Mouse (Mus musculus): Measurements from ENCODE around the gene Slc35a1. TPM values are rescaled to one million over a fixed set of nuclear protein-coding genes. Genes with fewer than 3 reads are reported as not detected.

The Slc35a1 gene
- polyA plus RNA-seq, 1 experiment from 2014 or later, result 22.9 TPM

- ATAC-seq (no peak), DNase-seq (ENCODE audit: low spot score) (no peak)
- peaks cover 5% of the 10 kb centered on the region; the same call in 1 of the 2 replicates for H3K9me3 ChIP-seq (replicated peaks; ENCODE audit: control insufficient read depth, low read length)
- no peak overlapping the region for H3K27ac ChIP-seq (ENCODE audit: low read depth, low read length)
- no peaks in the 10 kb centered on the region for H3K4me1 ChIP-seq (ENCODE audit: control insufficient read depth, insufficient read depth, low read length)
- no peak overlapping the region for H3K4me3 ChIP-seq (ENCODE audit: low read depth, low read length)
- H3K4me2 ChIP-seq (ENCODE audit: low read length), result no peak overlapping the region
- no peak overlapping the region for H3K9ac ChIP-seq (ENCODE audit: low read length)
- H3K36me3 ChIP-seq (ENCODE audit: control insufficient read depth, insufficient read depth, low read length), result no peaks in the 10 kb centered on the region
- WGBS, result 97% methylated on average over 12 of the region's 12 CpGs
- no peaks in the 10 kb centered on the region for H3K27me3 ChIP-seq (replicated peaks; ENCODE audit: control insufficient read depth, insufficient read depth, low read length)
Observed at GRCm38 (mm10) chr4:34719421-34719820, 32.2 kb upstream of the Slc35a1 start.

- DNase-seq (ENCODE audit: low spot score), result no peak
- no peak for ATAC-seq
- Histone ChIP-seq H3K36me3 (ENCODE audit: control insufficient read depth, insufficient read depth, low read length) (no peaks in the 10 kb centered on the region), H3K4me3 (ENCODE audit: low read depth, low read length) (no peak overlapping the region), H3K4me2 (ENCODE audit: low read length) (no peak overlapping the region), H3K9me3 (replicated peaks; ENCODE audit: control insufficient read depth, low read length) (peaks cover 5% of the 10 kb centered on the region; the same call in 1 of the 2 replicates), H3K27me3 (replicated peaks; ENCODE audit: control insufficient read depth, insufficient read depth, low read length) (no peaks in the 10 kb centered on the region), H3K4me1 (ENCODE audit: control insufficient read depth, insufficient read depth, low read length) (no peaks in the 10 kb centered on the region), H3K27ac (ENCODE audit: low read depth, low read length) (no peak overlapping the region), H3K9ac (ENCODE audit: low read length) (no peak overlapping the region)
- WGBS, result 94% methylated on average over 1 of the region's 1 CpGs
Observed at GRCm38 (mm10) chr4:34715062-34715461, 27.8 kb upstream of the Slc35a1 start.

- Histone ChIP-seq H3K9ac (ENCODE audit: low read length) (no peak overlapping the region), H3K27ac (ENCODE audit: low read depth, low read length) (no peak overlapping the region), H3K4me3 (ENCODE audit: low read depth, low read length) (no peak overlapping the region), H3K36me3 (ENCODE audit: control insufficient read depth, insufficient read depth, low read length) (no peaks in the 10 kb centered on the region), H3K9me3 (replicated peaks; ENCODE audit: control insufficient read depth, low read length) (no peaks in the 10 kb centered on the region), H3K27me3 (replicated peaks; ENCODE audit: control insufficient read depth, insufficient read depth, low read length) (no peaks in the 10 kb centered on the region), H3K4me2 (ENCODE audit: low read length) (no peak overlapping the region), H3K4me1 (ENCODE audit: control insufficient read depth, insufficient read depth, low read length) (no peaks in the 10 kb centered on the region)
- ATAC-seq (no peak), DNase-seq (ENCODE audit: low spot score) (no peak)
- WGBS, result 91% methylated on average over 3 of the region's 3 CpGs
Observed at GRCm38 (mm10) chr4:34708127-34708526, 20.9 kb upstream of the Slc35a1 start.

- no peaks in the 10 kb centered on the region for H3K27me3 ChIP-seq (replicated peaks; ENCODE audit: control insufficient read depth, insufficient read depth, low read length)
- ATAC-seq (no peak), DNase-seq (ENCODE audit: low spot score) (no peak)
- no peak overlapping the region for H3K9ac ChIP-seq (ENCODE audit: low read length)
- WGBS, result 82% methylated on average over 3 of the region's 3 CpGs
- no peak overlapping the region for H3K4me2 ChIP-seq (ENCODE audit: low read length)
- H3K4me3 ChIP-seq (ENCODE audit: low read depth, low read length), result no peak overlapping the region
- no peaks in the 10 kb centered on the region for H3K4me1 ChIP-seq (ENCODE audit: control insufficient read depth, insufficient read depth, low read length)
- H3K27ac ChIP-seq (ENCODE audit: low read depth, low read length), result no peak overlapping the region
- no peaks in the 10 kb centered on the region for H3K36me3 ChIP-seq (ENCODE audit: control insufficient read depth, insufficient read depth, low read length)
- no peaks in the 10 kb centered on the region for H3K9me3 ChIP-seq (replicated peaks; ENCODE audit: control insufficient read depth, low read length)
Observed at GRCm38 (mm10) chr4:34707248-34707647, 20.0 kb upstream of the Slc35a1 start.

GRCm38 (mm10) chr4:34703029-34703428, 15.8 kb upstream of the Slc35a1 start:
- no peak overlapping the region for H3K4me3 ChIP-seq (ENCODE audit: low read depth, low read length)
- no peak overlapping the region for H3K27ac ChIP-seq (ENCODE audit: low read depth, low read length)
- H3K4me1 ChIP-seq (ENCODE audit: control insufficient read depth, insufficient read depth, low read length), result no peaks in the 10 kb centered on the region
- WGBS, result 77% methylated on average over 4 of the region's 4 CpGs
- no peak overlapping the region for H3K4me2 ChIP-seq (ENCODE audit: low read length)
- H3K9ac ChIP-seq (ENCODE audit: low read length), result no peak overlapping the region
- DNase-seq (ENCODE audit: low spot score) (no peak), ATAC-seq (no peak)
- H3K36me3 ChIP-seq (ENCODE audit: control insufficient read depth, insufficient read depth, low read length), result no peaks in the 10 kb centered on the region
- H3K9me3 ChIP-seq (replicated peaks; ENCODE audit: control insufficient read depth, low read length), result no peaks in the 10 kb centered on the region
- no peaks in the 10 kb centered on the region for H3K27me3 ChIP-seq (replicated peaks; ENCODE audit: control insufficient read depth, insufficient read depth, low read length)

GRCm38 (mm10) chr4:34702231-34702630, 15.0 kb upstream of the Slc35a1 start:
- 97% methylated on average over 11 of the region's 11 CpGs for WGBS
- no peaks in the 10 kb centered on the region for H3K27me3 ChIP-seq (replicated peaks; ENCODE audit: control insufficient read depth, insufficient read depth, low read length)
- no peaks in the 10 kb centered on the region for H3K36me3 ChIP-seq (ENCODE audit: control insufficient read depth, insufficient read depth, low read length)
- ATAC-seq (no peak), DNase-seq (ENCODE audit: low spot score) (no peak)
- no peak overlapping the region for H3K4me3 ChIP-seq (ENCODE audit: low read depth, low read length)
- H3K4me1 ChIP-seq (ENCODE audit: control insufficient read depth, insufficient read depth, low read length), result no peaks in the 10 kb centered on the region
- H3K9ac ChIP-seq (ENCODE audit: low read length), result no peak overlapping the region
- H3K27ac ChIP-seq (ENCODE audit: low read depth, low read length), result no peak overlapping the region
- H3K9me3 ChIP-seq (replicated peaks; ENCODE audit: control insufficient read depth, low read length), result no peaks in the 10 kb centered on the region
- H3K4me2 ChIP-seq (ENCODE audit: low read length), result no peak overlapping the region

- Histone ChIP-seq H3K4me3 (ENCODE audit: low read depth, low read length) (no peak overlapping the region), H3K27ac (ENCODE audit: low read depth, low read length) (no peak overlapping the region), H3K9me3 (replicated peaks; ENCODE audit: control insufficient read depth, low read length) (no peaks in the 10 kb centered on the region), H3K4me2 (ENCODE audit: low read length) (no peak overlapping the region), H3K36me3 (ENCODE audit: control insufficient read depth, insufficient read depth, low read length) (no peaks in the 10 kb centered on the region), H3K27me3 (replicated peaks; ENCODE audit: control insufficient read depth, insufficient read depth, low read length) (no peaks in the 10 kb centered on the region), H3K9ac (ENCODE audit: low read length) (no peak overlapping the region), H3K4me1 (ENCODE audit: control insufficient read depth, insufficient read depth, low read length) (no peaks in the 10 kb centered on the region)
- peak; percentile 62 for DNase-seq (ENCODE audit: low spot score)
- ATAC-seq, result peak; percentile 54; the same call in 1 of the 2 replicates
- 48% methylated on average over 5 of the region's 5 CpGs for WGBS
Observed at GRCm38 (mm10) chr4:34701528-34701927, 14.3 kb upstream of the Slc35a1 start.

GRCm38 (mm10) chr4:34688021-34688420, 783 bp upstream of the Slc35a1 start:
- Histone ChIP-seq H3K4me2 (ENCODE audit: low read length) (peak overlapping the region; percentile 61; the same call in 1 of the 2 replicates), H3K9ac (ENCODE audit: low read length) (no peak overlapping the region; the same call in 1 of the 2 replicates), H3K9me3 (replicated peaks; ENCODE audit: control insufficient read depth, low read length) (no peaks in the 10 kb centered on the region), H3K27ac (ENCODE audit: low read depth, low read length) (no peak overlapping the region; the same call in 1 of the 2 replicates), H3K4me3 (ENCODE audit: low read depth, low read length) (no peak overlapping the region), H3K36me3 (ENCODE audit: control insufficient read depth, insufficient read depth, low read length) (no peaks in the 10 kb centered on the region; the same call in 1 of the 2 replicates), H3K27me3 (replicated peaks; ENCODE audit: control insufficient read depth, insufficient read depth, low read length) (no peaks in the 10 kb centered on the region), H3K4me1 (ENCODE audit: control insufficient read depth, insufficient read depth, low read length) (peaks cover 5% of the 10 kb centered on the region; the same call in 1 of the 2 replicates)
- DNase-seq (ENCODE audit: low spot score), result peak; percentile 17
- ATAC-seq, result no peak
- 79% methylated on average over 3 of the region's 3 CpGs for WGBS

GRCm38 (mm10) chr4:34680530-34680929, 6.7 kb downstream of the Slc35a1 start:
- Histone ChIP-seq H3K27ac (ENCODE audit: low read depth, low read length) (no peak overlapping the region), H3K27me3 (replicated peaks; ENCODE audit: control insufficient read depth, insufficient read depth, low read length) (no peaks in the 10 kb centered on the region), H3K9ac (ENCODE audit: low read length) (no peak overlapping the region), H3K9me3 (replicated peaks; ENCODE audit: control insufficient read depth, low read length) (no peaks in the 10 kb centered on the region), H3K4me2 (ENCODE audit: low read length) (no peak overlapping the region), H3K36me3 (ENCODE audit: control insufficient read depth, insufficient read depth, low read length) (peaks cover 34% of the 10 kb centered on the region), H3K4me1 (ENCODE audit: control insufficient read depth, insufficient read depth, low read length) (no peaks in the 10 kb centered on the region), H3K4me3 (ENCODE audit: low read depth, low read length) (no peak overlapping the region)
- DNase-seq (ENCODE audit: low spot score) (no peak), ATAC-seq (no peak)
- WGBS, result 86% methylated on average over 5 of the region's 5 CpGs
